Mouse (Mus musculus) liver, embryonic 11.5 days (tissue): ENCODE results near the gene Nedd9. TPM values are rescaled to one million over a fixed set of nuclear protein-coding genes. Genes with fewer than 3 reads are reported as not detected.

ENCODE experiments used
- ATAC-seq: fragments of 200-750 bp; cut with Nextera tagmentation; replicated peaks from 2 replicates; pipeline ENCODE4 v1.8.0; 2017; ENCODE audit warnings: moderate number of reproducible peaks, mild to moderate bottlenecking, moderate TSS enrichment, moderate library complexity; ENCODE audit not compliant: low FRiP score
- DNase-seq: peaks from one replicate; pipeline ENCODE4 v3.0.0-alpha.2; 2017; ENCODE audit warnings: low spot score
- H3K27ac ChIP-seq: fragments of 300-500 bp; sonication (generic); 2 replicates; pipeline ENCODE4 v1.5.1; 2014; ENCODE audit warnings: mild to moderate bottlenecking, low read depth, low read length, control low read depth
- H3K27me3 ChIP-seq: fragments of 300-500 bp; sonication (generic); replicated peaks from 2 replicates; pipeline ENCODE4 v1.6.1; 2014; ENCODE audit warnings: low read length, mixed read lengths; ENCODE audit not compliant: control insufficient read depth, insufficient read depth
- H3K36me3 ChIP-seq: fragments of 300-500 bp; sonication (generic); 2 replicates; pipeline ENCODE4 v1.6.1; 2014; ENCODE audit warnings: mild to moderate bottlenecking, low read length, moderate library complexity, mixed read lengths; ENCODE audit not compliant: control insufficient read depth, insufficient read depth
- H3K4me1 ChIP-seq: fragments of 300-500 bp; sonication (generic); replicated peaks from 2 replicates; pipeline ENCODE4 v1.6.1; 2014; ENCODE audit warnings: low read length, mixed read lengths; ENCODE audit not compliant: control insufficient read depth, insufficient read depth
- H3K4me2 ChIP-seq: fragments of 300-500 bp; sonication (generic); 2 replicates; pipeline ENCODE4 v1.6.1; 2014; ENCODE audit warnings: mild to moderate bottlenecking, control low read depth, moderate library complexity
- H3K4me3 ChIP-seq: fragments of 300-500 bp; sonication (generic); 2 replicates; pipeline ENCODE4 v1.5.1; 2014; ENCODE audit warnings: low read depth, low read length, control low read depth
- H3K9ac ChIP-seq: fragments of 300-500 bp; sonication (generic); 2 replicates; pipeline ENCODE4 v1.6.1; 2014; ENCODE audit warnings: low read depth, low read length, control low read depth
- H3K9me3 ChIP-seq: fragments of 300-500 bp; sonication (generic); 2 replicates; pipeline ENCODE4 v1.6.1; 2016; ENCODE audit warnings: low read length, inconsistent platforms, mixed read lengths; ENCODE audit not compliant: control insufficient read depth
- WGBS: fragments of 180-500 bp; shearing (Covaris S2); extraction: QIAGEN DNeasy Blood & Tissue Kit; methylation state at CpG from one replicate; pipeline ENCODE4 v1.1.7; 2014; 5-methylcytosine and 5-hydroxymethylcytosine counted together
- polyA plus RNA-seq: library from polyadenylated mRNA; unstranded; fragments of >200 nt; fragmentation: Nextera tagmentation; extraction: Ambion mirVana; gene quantifications from 2 replicates; pipeline ENCODE4 v1.2.1, GENCODE M21; 2014

Nedd9 gene
- polyA plus RNA-seq, 1 experiment from 2014 or later: 6.1 TPM

GRCm38 (mm10) chr13:41379951-41380465 is 107.2 kb downstream of the Nedd9 start:
- Histone ChIP-seq H3K27me3 (no peaks in the 10 kb centered on the region), H3K9me3 (no peaks in the 10 kb centered on the region), H3K4me2 (no peak overlapping the region), H3K4me1 (no peaks in the 10 kb centered on the region), H3K36me3 (no peaks in the 10 kb centered on the region), H3K27ac (no peak overlapping the region), H3K9ac (no peak overlapping the region), H3K4me3 (no peak overlapping the region)
- ATAC-seq (no peak), DNase-seq (peak; percentile 7)
- 80% methylated on average over 4 of the region's 4 CpGs for WGBS

GRCm38 (mm10) chr13:41378462-41378861 is 108.7 kb downstream of the Nedd9 start:
- Histone ChIP-seq H3K4me2 (no peak overlapping the region), H3K27ac (no peak overlapping the region), H3K4me1 (no peaks in the 10 kb centered on the region), H3K27me3 (no peaks in the 10 kb centered on the region), H3K9ac (no peak overlapping the region), H3K36me3 (no peaks in the 10 kb centered on the region), H3K9me3 (no peaks in the 10 kb centered on the region), H3K4me3 (no peak overlapping the region)
- DNase-seq: no peak
- 78% methylated on average over 5 of the region's 5 CpGs for WGBS
- ATAC-seq: no peak

- 85% methylated on average over 9 of the region's 9 CpGs for WGBS
- H3K9me3 ChIP-seq: no peaks in the 10 kb centered on the region
Measured at GRCm38 (mm10) chr13:41377856-41378255, 109.3 kb downstream of the Nedd9 start.

GRCm38 (mm10) chr13:41377011-41377431 is 110.1 kb downstream of the Nedd9 start:
- H3K9me3 ChIP-seq: no peaks in the 10 kb centered on the region
- H3K4me3 ChIP-seq: no peak overlapping the region
- ATAC-seq (no peak), DNase-seq (no peak)
- H3K27ac ChIP-seq: no peak overlapping the region
- H3K27me3 ChIP-seq: no peaks in the 10 kb centered on the region
- no peaks in the 10 kb centered on the region for H3K36me3 ChIP-seq
- WGBS: 49% methylated on average over 2 of the region's 2 CpGs
- H3K4me2 ChIP-seq: no peak overlapping the region
- no peaks in the 10 kb centered on the region for H3K4me1 ChIP-seq
- no peak overlapping the region for H3K9ac ChIP-seq

More at GRCm38 (mm10) chr13:41377856-41378255, 109.3 kb downstream of the Nedd9 start:
- no peak for ATAC-seq
- Histone ChIP-seq H3K36me3 (no peaks in the 10 kb centered on the region), H3K9ac (no peak overlapping the region), H3K4me3 (no peak overlapping the region), H3K27ac (no peak overlapping the region), H3K27me3 (no peaks in the 10 kb centered on the region), H3K4me1 (no peaks in the 10 kb centered on the region), H3K4me2 (no peak overlapping the region)
- no peak for DNase-seq

GRCm38 (mm10) chr13:41376111-41376510 is 111.1 kb downstream of the Nedd9 start:
- H3K36me3 ChIP-seq: no peaks in the 10 kb centered on the region
- H3K4me1 ChIP-seq: no peaks in the 10 kb centered on the region
- 76% methylated on average over 4 of the region's 4 CpGs for WGBS
- no peak overlapping the region for H3K27ac ChIP-seq
- H3K27me3 ChIP-seq: no peaks in the 10 kb centered on the region
- no peak overlapping the region for H3K4me3 ChIP-seq
- DNase-seq: no peak
- no peak for ATAC-seq
- H3K9me3 ChIP-seq: no peaks in the 10 kb centered on the region
- H3K4me2 ChIP-seq: no peak overlapping the region
- no peak overlapping the region for H3K9ac ChIP-seq

- H3K36me3 ChIP-seq: no peaks in the 10 kb centered on the region
- H3K27me3 ChIP-seq: no peaks in the 10 kb centered on the region
- no peak overlapping the region for H3K27ac ChIP-seq
- H3K4me3 ChIP-seq: no peak overlapping the region
- WGBS: 83% methylated on average over 6 of the region's 6 CpGs
- no peak for ATAC-seq
- H3K4me1 ChIP-seq: no peaks in the 10 kb centered on the region
- DNase-seq: no peak
- H3K9ac ChIP-seq: no peak overlapping the region
- no peak overlapping the region for H3K4me2 ChIP-seq
- no peaks in the 10 kb centered on the region for H3K9me3 ChIP-seq
Measured at GRCm38 (mm10) chr13:41375696-41376095, 111.5 kb downstream of the Nedd9 start.

GRCm38 (mm10) chr13:41374886-41375285 is 112.3 kb downstream of the Nedd9 start:
- no peak for ATAC-seq
- 86% methylated on average over 1 of the region's 1 CpGs for WGBS
- no peaks in the 10 kb centered on the region for H3K36me3 ChIP-seq
- H3K9me3 ChIP-seq: no peaks in the 10 kb centered on the region
- H3K27ac ChIP-seq: no peak overlapping the region
- H3K4me2 ChIP-seq: no peak overlapping the region
- no peaks in the 10 kb centered on the region for H3K4me1 ChIP-seq
- DNase-seq: no peak
- no peaks in the 10 kb centered on the region for H3K27me3 ChIP-seq
- H3K9ac ChIP-seq: no peak overlapping the region
- H3K4me3 ChIP-seq: no peak overlapping the region

GRCm38 (mm10) chr13:41372555-41373460 is 114.4 kb downstream of the Nedd9 start:
- 70% methylated on average over 8 of the region's 8 CpGs for WGBS
- no peaks in the 10 kb centered on the region for H3K9me3 ChIP-seq
- no peak overlapping the region for H3K4me3 ChIP-seq
- H3K27ac ChIP-seq: no peak overlapping the region
- H3K9ac ChIP-seq: no peak overlapping the region
- H3K36me3 ChIP-seq: no peaks in the 10 kb centered on the region
- H3K4me1 ChIP-seq: no peaks in the 10 kb centered on the region
- H3K4me2 ChIP-seq: no peak overlapping the region
- ATAC-seq (no peak), DNase-seq (no peak)
- H3K27me3 ChIP-seq: no peaks in the 10 kb centered on the region

GRCm38 (mm10) chr13:41371547-41371946 is 115.6 kb downstream of the Nedd9 start:
- no peaks in the 10 kb centered on the region for H3K27me3 ChIP-seq
- H3K36me3 ChIP-seq: no peaks in the 10 kb centered on the region
- no peak for ATAC-seq
- H3K4me3 ChIP-seq: no peak overlapping the region
- H3K4me2 ChIP-seq: no peak overlapping the region
- H3K9me3 ChIP-seq: no peaks in the 10 kb centered on the region
- WGBS: 67% methylated on average over 3 of the region's 3 CpGs
- H3K27ac ChIP-seq: no peak overlapping the region
- H3K9ac ChIP-seq: no peak overlapping the region
- no peak for DNase-seq
- H3K4me1 ChIP-seq: no peaks in the 10 kb centered on the region
